Mouse (Mus musculus) lung, postnatal 4 days (tissue): ENCODE measurements around the gene Plk4.
"Not testable (repeated sequence)": the region's sequence is repeated elsewhere in the genome, so short reads cannot be mapped to it uniquely, and the experiment has no call there.

Source experiments
- DNase-seq, 2 experiments: peaks; one replicate each; pipeline ENCODE4 v3.0.0; 2021

The Plk4 gene

DNA sequence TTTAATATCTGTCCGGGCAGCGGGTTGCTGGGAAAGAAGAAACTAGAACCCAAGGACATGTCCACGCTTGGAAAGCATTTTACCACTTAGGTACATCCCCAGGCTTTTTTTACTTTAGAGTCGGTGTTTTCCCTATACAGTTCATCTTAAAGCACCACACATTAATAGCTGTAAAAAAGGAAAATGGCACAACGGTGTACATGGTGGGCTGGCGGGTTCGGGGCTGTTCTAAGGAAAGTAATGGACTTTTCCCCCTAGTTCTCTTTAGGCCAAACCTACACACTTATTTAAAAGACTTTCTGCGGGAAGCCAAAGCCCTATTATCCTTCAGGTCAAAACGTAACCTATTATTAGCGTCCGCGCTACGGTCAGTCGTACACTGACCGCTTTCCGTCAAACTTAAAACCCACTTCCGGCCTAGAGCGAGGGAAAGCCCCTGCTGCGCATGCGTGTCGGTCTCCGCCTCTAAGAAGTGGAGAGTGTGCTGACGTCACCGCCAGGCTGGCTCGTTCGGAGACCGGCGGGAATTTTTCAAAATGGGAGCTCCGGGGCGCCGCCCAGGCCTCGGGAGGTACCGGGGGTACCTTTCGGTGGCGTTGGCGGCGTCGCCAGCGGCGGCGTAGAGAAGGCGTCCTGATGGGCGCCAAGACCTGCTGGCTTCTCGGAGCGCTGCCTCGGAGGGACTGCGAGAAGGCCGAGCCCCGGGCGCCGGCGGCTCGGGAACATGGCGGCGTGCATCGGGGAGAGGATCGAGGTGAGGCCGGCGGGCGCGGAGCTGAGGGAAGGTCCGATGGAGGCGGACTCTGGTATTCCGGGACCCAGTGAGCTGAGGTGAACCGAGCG, at the start of gene Plk4:
Gene Plk4 (plus strand): TSS at position 490 of the 843 bp plus-strand sequence.
- peak; percentile 97 for DNase-seq

DNA sequence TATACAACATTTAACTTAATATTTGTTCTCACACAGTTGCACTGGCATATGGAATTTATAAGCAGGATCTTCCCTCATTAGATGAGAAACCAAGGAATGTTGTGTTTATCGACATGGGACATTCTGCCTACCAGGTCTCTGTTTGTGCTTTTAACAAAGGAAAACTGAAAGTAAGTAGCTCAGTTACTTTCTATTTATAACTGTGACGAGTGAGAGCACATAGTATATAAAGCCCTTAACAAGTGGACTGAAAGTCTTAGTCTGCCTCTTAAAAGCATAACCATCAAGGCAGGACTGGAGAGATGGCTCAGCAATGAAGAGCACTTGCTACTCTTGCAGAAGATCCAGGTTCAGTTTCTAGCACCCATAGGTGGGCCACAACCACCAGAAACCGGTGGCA, 39.1 kb upstream of the Plk4 start:
- DNase-seq = no peak

DNA sequence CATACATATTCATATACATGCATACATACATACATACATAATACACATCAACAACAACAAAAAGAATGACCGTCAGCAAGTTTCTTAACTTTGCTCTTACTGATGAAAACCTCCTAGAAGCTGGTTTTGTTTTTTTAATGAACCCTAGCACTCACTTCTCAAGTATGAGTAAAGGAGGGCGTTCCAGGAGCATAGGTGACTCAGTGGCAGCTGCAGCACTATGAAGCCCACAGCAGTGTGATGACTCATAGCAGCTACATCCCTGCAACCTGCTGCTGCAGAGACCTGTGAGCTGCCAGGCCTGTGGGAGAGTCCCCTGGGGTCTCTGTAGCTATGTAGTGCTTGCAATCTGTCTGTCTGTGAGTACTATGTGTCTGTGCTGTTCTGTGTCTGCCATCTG, 38.5 kb upstream of the Plk4 start:
- DNase-seq = no peak

GRCm38 (mm10) chr3:40793783-40794182, 6.0 kb upstream of the Plk4 start:
- DNase-seq = no peak

DNA sequence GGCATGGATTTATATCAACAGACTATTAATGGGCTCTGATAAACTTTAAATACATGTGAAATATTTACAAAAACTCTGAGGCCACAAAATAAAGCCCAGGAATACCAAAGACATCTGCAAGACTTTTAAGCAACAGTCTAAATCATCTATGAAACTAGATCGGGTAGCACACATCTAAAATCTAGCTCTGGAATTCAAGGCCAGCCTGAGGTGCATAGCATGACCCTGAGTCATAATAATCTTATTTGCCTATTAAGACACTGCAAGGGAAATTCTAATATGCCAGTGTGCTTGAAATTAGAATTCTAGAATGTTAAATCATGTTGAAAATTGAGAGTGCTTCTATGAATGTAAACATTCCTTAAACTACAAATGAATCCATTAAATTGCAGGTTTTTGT, 1.8 kb upstream of the Plk4 start:
- DNase-seq = no peak

DNA sequence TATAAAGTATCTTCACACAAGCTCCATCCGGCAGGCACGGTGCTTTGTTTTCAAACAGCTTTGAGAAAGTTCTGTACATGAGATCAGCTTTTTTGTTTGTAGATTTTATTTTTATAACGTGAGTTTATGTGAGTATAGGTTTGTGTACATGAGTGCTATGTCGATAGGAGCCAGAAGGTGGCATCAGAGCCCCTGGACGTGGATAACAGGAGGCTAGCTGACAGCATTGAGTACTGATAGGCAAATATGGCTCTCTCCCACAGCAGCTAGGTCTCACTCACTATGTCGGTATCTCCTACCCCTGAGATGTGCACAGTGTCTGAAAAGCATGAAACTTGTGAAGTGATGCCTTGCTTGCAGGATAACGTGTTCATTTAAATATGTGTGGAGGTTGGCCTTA, 1.3 kb upstream of the Plk4 start:
- peak; percentile 30 to 63 for DNase-seq

DNA sequence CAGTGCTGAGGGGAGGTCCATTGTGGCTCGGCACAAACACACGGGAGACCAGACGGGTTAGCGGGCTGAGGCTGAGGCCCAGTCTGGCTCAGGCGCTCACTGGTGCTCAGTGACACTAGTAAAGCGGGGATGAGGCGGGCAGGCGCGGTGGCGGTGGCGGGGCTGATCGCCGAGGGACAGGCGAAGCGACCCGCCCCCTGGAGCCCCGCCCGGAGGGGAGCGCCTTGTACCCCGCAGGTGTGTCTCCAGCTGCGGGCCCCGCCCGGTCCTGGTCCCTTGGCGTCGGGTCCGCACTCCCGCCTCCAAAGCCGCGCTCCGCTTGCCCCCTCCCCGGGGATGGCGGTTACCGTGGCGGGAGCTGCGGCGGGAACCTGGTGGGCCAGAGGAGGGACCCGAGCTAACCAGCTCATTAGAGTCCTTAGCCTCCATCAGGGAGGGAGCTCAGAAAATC, 579 bp downstream of the Plk4 start:
- DNase-seq = peak; percentile 52 to 62

DNA sequence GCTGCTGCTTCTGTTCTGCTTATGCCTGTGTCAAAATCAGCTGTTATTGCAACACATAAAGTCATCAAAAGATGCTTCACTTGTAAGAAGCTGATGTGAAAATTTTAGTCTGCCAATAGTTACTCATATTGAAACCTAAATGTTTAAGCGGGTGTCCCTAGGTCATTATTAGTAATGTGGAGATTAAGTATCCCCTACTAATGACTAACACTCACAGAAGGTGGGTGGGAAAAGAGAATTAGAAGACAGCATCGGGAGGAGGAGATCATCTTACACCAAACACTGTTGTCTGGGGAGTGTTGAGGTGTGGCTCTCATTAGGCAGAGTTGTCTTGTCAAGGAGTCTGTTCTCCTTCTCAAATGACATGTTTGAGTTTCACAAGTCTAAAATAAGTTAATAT, 7.1 kb downstream of the Plk4 start:
- no peak for DNase-seq

- no peak for DNase-seq
Observed at GRCm38 (mm10) chr3:40808686-40809085, 8.9 kb downstream of the Plk4 start.

DNA sequence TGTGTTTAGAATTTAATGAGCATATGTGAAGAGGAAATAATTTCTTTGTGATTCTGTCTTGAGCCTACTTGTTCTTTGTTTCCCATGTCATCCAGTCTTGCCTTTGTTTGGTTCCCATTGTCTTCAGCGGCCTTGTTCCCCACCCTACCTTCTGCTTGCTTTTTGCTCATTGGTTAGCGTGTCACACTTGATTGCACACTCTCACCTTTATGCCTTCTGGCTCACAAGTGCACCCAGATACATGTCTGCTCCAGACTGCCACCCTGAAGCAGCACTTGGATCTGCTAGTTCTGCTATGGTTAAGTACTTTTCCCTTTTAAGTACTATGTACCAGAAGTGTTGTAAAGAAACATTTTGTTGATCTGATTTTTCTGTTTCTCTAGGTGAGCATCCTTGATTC, 10.1 kb downstream of the Plk4 start:
- no peak for DNase-seq

GRCm38 (mm10) chr3:40813275-40813674, 13.5 kb downstream of the Plk4 start:
- DNase-seq = no peak

DNA sequence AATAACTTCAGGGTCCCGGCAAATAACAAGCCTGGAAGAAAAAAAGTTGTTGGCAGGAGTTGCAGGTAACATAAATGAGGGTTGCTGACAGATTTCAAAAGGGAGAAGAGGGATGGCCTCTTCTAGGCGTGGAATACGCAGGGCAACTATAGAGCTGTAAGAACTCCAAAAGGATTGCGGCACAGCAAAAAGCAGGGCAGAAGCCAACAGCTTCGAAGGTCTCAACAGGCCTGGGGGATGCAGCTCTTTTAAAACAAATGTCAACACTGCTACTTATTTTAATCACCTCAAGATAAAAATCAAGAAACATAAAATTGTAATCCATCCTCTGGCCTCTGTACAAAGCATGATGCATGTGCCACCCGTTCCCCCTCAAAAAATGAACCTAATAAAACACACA, 45.7 kb downstream of the Plk4 start:
- not testable (repeated sequence) for DNase-seq

DNA sequence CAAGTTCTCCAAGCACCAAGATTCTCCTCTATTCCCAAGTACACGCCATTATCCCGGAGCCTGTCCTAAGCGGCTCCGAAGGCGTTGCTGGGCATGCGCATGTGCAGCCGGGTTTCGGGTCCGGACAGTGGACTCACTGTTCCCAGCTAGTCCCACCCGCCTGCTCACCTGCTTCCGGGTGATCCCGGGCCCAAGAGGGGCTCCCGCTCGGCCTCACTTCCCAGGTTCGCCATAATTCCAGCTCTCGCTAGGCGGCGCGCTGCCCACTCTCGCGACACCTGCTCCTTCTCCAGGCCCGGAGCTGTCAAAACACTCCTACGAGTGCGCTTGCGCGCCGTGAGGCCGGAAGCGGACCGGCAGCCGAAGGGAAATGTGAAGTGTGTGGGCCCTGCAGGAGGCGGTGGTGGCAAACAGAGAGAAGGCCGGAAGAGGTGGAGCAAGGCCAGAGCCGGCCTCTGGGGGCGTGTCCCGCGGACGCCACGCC, 46.7 kb downstream of the Plk4 start, which contains the start of gene Mfsd8:
Gene Mfsd8 (minus strand): TSS at position 414 of the 484 bp plus-strand sequence.
- peak; percentile 97 to 99 for DNase-seq

DNA sequence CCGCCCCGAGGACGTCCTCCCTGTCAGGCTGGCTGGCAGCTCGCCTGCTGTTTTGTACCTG, 47.0 kb downstream of the Plk4 start, which contains the start of gene Abhd18:
Gene Abhd18 (plus strand): TSS at position 14 of the 61 bp plus-strand sequence.
- not testable (repeated sequence) for DNase-seq

DNA sequence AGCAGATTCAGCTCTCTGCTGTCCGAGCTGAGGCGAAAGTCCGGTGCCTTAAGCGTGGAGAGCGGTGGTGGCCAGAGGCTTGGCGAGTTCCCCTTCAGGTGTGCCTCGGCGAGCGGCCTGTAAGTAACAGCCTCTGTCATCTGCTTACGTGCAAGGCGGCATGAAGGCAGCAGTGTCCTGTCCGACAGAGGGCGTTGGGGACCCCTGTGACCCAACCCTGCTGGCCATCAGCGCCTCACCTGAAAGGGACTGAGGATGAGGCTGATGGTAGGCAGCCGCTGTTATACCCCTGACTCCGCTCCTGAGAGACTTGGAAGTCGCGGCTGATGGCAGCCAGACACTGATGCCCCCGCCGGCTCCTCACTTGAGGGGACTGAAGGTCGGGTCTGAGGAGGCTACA, 47.2 kb downstream of the Plk4 start:
- peak; percentile 62 to 63 for DNase-seq

- DNase-seq = not testable (repeated sequence)
Observed at GRCm38 (mm10) chr3:40847936-40848335, 48.1 kb downstream of the Plk4 start.

DNA sequence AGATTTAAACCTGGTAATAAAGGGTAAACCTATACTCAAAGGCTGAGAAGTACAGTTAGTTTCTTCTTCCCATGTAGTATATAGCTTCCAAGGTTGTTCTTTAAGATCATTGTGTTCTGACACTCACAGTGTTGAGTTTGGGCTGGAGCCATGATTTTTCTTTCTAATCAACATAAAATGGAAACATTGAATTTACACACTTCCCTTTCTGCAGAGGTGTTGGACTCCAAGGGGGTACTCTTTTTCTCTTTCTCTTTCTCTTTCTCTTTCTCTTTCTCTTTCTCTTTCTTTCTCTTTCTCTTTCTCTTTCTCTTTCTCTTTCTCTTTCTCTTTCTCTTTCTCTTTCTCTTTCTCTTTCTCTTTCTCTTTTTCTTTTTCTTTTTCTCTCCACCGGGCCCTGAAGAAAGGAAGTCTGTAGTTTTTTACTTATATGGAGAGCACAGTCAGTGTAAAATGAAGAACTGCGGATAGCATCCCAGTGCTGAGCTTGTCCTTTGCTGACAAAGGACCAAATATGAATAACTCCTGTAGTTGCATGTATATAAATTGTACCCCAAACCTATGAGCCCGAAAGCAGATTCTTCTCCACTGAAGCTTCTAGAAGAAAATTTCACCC, 53.4 kb downstream of the Plk4 start:
- DNase-seq = not testable (repeated sequence)
